Mouse (Mus musculus): Measurements from ENCODE around the gene Trim14.

The Trim14 gene

DNA sequence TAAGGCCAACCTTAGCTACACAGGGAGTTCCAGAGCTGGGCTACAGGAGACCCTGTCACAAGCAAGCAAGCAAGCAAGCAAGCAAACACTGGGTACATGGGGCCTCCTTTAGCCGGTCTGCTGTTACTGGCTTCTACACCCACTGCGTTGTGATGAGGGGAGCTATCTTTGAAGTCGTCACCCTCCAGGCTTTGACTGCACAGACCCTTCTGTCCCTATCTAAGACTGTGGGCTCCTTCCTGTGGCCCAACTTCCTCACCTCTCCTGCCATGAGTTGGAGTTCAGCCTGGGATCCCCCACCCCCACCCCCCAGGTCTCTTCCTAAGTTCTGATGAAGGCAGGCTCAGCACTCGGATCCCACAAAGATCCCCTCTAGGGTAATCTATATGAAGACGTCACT is 26.1 kb upstream of the Trim14 start:
- no peak for DNase-seq

GRCm38 (mm10) chr4:46560069-46560705 is 24.2 kb upstream of the Trim14 start:
- DNase-seq: no peak

DNA sequence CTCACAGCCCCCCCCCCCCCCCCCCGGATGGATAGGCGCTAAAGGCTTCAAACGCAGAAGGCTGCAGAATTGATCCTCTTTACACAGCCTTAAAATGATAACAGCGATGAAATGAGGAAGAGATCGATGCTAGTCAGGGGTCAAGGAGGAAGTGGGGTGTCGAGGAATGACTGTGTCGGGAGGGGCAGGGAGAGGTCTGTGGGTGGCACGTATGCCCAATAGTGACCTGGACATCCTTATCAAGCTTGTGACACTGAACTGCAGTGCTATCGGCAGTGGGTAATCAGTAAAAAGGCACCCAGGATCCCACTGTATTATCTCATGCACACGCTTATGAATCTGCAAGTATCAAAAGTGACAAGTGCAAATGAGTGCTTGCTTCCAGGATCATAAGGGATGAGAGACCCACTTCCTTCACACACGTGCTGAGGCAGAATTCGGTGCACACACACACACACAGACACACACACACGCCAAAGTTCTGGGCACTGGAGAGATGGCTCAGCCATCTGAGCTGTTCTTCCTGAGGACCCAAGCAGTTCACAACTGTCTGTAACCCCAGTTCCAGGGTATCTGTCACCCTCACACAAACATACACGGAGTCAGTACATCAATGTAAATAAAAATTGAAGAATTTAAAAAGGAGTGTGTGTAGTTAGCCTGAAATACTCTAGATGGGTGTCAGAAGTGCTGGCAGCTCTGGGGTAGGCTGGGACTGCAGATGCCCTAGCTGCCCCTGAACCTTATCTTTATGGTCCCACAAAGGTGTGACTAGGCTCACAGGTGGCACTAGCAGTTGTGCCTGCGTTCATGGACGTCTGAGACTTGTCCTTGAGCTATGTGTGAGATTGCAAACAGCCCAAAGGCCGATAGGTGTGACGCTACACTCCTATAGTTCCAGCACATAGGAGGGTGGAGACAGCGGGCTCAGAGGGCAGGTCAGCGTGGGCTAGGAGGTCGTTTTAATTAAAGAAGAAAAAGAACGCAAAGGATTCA is 23.0 kb upstream of the Trim14 start:
- no peak for DNase-seq

DNA sequence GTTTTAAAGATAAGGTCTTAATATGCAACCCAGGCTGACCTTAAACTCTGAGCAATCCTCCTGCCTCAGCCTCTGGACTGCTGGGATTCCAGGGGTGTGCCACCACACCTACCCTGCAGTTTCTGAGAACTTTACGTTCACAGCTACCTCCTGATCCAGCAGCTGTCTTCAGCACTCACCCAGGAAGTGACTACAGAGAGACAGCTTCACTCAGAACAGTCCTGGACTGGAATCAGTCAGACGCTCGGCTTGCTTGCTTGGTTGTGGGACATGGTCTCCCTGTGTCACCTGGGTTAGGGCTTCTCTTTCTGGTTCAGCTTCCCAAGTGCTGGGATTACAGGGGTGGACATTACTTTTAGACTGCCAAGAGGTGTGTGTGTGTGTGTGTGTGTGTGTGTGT is 21.0 kb upstream of the Trim14 start:
- no peak for DNase-seq

- no peak for DNase-seq
These were observed 19.8 kb upstream of the Trim14 start for GRCm38 (mm10) chr4:46555762-46556161.

DNA sequence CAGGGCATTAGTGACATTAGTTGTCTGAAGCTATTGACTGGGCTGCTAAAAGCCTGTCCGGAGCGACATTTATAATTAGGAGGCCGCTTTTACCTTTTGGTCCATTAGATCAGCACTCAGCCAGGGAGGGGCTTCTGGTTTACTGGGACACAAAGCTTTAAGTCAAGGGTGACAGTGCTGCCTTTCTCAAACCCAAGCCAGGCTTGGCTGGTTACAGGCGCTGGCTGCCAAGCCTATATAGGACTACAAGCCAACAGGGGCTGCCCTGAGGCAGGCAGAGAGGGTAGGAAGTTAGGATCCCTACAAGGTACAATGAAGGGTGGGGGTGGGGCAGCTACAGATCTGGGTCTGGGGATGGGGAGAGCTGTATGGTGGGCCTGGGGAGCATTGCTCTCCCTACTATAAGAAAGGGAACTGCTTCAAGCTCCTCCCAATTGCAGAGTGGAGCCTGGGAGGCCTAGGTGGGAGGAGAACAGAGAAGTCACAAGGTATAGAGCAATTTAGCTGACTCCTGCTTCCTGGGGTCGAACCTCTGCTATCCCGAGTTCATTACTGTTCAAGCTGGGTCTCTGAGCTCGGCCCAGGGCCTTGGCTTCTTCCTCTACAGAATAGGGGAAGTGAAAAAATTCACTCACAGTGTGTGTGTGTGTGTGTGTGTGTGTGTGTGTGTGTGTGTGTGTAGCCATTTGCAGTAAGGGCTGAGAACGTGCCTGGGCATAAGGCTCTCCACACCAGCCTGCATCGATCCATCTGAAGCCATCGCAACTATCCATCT is 18.5 kb upstream of the Trim14 start:
- no peak for DNase-seq

GRCm38 (mm10) chr4:46553864-46554263 is 17.9 kb upstream of the Trim14 start:
- DNase-seq: no peak

- no peak for DNase-seq
These were observed 14.5 kb upstream of the Trim14 start for GRCm38 (mm10) chr4:46550406-46550805.

GRCm38 (mm10) chr4:46549979-46550378 is 14.0 kb upstream of the Trim14 start:
- no peak for DNase-seq

GRCm38 (mm10) chr4:46546709-46547108 is 10.8 kb upstream of the Trim14 start:
- DNase-seq: no peak

DNA sequence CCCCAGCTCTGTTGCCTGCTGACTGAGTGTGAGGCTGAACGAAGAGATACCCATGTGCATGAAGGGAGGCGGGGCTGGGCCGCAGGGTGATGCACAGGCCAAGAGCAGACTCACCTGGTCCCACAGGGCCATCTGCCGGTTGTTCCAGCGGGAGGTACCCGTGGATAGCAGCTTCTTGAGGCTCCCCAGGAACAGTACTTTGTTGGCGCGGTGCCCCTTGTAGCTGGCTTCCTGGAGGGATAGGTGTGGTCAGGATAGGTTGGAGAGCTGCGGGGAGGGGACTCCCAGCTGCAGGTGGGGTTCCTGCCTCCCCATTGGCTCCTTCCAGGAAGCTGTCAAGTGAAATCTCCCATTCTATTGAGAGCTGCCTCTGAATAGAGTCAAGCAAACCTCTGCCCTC is 9.6 kb upstream of the Trim14 start:
- DNase-seq: no peak

DNA sequence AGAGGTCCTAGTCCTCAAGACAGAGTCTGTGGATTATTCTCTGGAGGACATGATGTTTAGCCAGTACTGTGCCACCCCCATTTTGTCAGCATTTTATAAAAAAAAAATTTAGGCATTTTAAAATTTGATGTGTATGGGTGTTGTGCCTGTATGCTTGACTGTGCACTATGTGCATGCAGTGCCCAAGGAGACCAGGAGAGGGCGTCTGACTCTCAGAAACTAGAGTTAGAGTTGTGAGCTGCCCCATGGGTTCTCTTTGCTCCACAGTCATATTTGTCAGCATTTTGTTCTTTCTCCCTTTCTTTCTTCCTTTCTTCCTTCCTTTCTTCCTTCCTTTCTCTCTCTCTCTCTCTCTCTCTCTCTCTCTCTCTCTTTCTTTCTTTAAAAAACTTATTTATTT is 8.4 kb upstream of the Trim14 start:
- DNase-seq: peak; percentile 41

DNA sequence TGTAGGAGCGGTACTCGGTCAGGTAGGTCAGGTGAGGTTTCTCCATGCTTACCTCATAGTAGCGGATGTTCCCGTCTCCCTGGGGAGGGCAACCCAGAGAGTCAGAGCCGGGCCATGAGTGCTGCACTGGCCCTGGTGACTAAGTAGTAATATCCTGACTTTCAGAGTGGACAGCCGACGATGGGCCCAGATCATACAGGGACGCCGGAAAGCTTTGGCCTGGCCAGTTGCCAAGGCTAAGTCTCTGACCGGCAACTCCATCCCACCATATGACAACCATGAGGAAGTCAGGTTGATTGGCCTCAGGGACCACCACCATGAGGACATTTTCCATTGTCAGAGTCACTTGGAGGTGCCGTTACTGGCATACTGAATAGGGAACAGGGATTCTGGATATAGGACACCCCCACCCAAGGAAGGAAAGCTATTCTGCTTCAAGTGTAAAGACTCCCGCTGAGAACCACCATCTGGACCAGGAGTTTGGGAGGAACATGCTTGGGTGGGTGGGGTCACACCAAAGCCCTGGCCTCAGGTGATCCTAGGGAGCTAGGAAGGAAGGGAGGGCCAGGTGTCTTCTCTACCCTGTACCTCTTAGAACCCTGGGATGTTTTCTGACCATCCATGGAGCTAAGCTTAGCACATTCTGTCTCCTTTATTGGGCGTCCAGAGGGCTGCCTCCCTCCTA is 7.6 kb upstream of the Trim14 start:
- no peak for DNase-seq

- DNase-seq: no peak
These were observed 5.8 kb upstream of the Trim14 start for GRCm38 (mm10) chr4:46541707-46542106.

DNA sequence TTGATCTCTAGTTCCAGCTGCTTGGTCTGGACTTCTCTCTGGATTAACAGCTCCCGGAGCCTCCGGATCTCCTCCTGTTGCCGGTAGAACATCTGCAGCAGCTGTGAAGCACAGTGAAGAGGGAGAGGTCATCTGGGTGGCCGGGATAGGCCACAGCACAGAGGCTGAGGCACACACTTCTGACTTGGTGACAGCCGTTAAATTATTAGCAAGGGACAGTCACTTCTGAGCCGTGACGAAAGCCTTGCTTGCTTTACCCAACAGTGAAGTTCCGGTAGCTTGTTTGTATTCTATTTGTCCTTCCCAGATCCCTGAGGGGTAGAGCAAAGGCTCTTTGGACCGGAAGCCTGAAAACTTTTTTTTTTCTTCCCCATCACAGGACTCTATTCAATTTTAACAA is 3.2 kb upstream of the Trim14 start:
- DNase-seq: no peak

GRCm38 (mm10) chr4:46535094-46535830 is 679 bp downstream of the Trim14 start:
- DNase-seq: peak; percentile 46

DNA sequence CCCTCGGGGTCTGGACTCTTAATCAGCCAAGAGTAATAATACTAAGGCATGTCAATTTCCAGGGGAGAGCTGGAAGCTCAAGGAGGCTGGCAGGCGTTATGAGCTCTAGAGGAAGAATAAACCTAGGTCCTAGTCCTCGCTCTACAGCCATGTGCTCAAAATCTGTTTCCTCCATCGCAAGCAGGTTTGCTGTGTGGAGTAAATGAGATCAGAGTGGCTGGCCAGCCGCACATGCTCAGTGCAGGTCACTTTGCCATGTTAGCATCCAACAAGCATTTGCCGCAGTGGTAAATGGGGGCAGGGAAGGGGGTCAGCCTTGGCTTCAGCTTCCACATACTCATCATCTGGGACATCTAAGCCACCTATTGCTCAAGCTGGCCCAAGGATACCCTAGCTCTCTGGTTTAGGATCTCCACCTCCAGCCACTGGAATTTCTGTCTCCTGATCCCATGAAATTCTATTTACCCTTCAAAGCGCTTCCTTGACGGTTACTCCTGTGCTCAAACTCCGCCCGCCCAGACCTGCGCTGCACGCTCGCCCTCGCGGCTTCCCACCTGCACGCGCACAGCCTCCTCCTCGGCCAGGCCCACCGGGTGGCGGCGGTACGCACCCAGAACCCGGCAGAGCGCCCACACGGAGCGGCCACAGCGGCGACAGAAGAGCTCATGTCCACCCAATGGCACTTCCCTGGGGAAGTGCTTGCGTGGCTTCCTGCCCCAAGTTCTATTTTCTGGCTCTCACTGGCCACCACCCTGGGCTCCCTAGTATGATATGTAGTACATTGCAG is 1.8 kb downstream of the Trim14 start:
- DNase-seq: peak; percentile 43

- no peak for DNase-seq
These were observed 3.0 kb downstream of the Trim14 start for GRCm38 (mm10) chr4:46532926-46533325.

- DNase-seq: no peak
These were observed 3.4 kb downstream of the Trim14 start for GRCm38 (mm10) chr4:46532511-46532910.

GRCm38 (mm10) chr4:46529722-46530121 is 6.2 kb downstream of the Trim14 start:
- no peak for DNase-seq

DNA sequence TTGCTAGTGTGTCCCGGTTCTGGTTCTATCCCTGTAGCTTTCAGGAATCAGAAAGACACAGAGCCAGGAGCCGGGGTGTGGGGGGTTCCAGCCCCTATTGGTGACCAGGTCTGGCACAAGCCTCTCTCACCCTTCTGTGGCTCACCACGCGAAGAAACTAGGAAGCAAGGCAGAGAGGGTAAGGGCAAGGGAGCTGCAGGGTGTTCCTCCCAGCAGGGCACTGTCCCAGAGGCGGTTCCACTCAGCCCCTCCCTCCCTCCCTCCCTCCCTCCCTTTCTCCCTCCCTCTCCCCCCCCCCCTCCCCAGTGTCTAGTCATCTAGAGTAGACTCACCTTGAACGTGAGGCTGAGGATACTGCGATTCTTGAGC is 8.4 kb downstream of the Trim14 start:
- no peak for DNase-seq
